Mouse (Mus musculus): ENCODE results near the gene Fbl.

DNA sequence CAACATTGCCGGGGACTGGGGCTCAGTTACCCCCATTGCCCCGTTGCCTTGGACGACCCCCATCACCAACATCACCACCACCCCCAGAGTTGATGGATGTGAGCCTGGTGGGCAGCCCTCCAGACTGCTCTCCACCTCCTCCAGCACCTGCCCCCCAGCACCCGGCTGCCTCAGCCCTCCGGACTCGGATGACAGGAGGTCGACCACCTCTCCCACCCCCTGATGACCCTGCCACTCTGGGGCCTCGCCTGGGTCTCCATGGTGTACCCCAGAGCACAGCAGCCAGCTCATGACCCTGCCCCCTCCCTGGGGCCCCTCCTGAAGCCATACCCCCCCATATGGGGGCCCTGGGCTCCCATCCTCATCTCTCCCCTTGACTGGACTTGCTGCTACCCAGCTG lies 17.1 kb downstream of the Fbl start:
- no peak for TF ChIP-seq POLR2A (IDR thresholded peaks at IDR 0.05; ENCODE audit: low read depth, low read length)
- no peak for TF ChIP-seq CTCF (IDR thresholded peaks at IDR 0.05; ENCODE audit: extremely low read depth, insufficient read depth, insufficient read length, insufficient replicate concordance)
